9 mouse cellular contexts compared by ENCODE assay signal in the genomic region with DNA sequence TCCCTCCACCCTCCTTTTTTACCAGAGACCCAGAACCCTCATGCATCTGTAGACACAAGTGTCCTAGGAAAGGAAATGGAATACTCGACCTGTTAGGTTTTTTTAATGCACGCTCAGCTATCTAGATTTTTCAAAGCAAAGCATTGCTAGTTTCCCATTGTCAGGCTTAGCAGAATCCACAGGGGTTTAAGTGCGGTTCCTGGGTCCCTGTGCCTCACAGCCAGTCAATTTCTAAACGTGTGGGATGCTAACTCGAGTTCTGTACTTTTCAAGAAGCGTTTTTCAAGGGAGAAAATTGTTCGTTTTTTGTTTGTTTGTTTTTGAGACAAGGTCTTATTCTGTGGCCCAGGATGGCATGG. TPM values are rescaled to one million over a fixed set of nuclear protein-coding genes. Genes with fewer than 3 reads are reported as not detected.
A peak's percentile ranks its signal among the peaks of the same experiment; 100 is the strongest.
DNase-seq lines count a peak whose midpoint lies in the region; ATAC-seq and TF ChIP-seq lines count a peak whose summit lies in the region.
"Had no signal": no experiment of that assay in that cellular context is flagged by ENCODE, and none has a peak within 500 bp of the region (broad histone marks: within the 10 kb centered on the region; RNA-seq: fewer than 3 reads in every experiment).

No protein-coding gene starts in this region.

- no peak overlapping the region for H3K27ac ChIP-seq in kidney, adult 2 months (ENCODE audit: insufficient read depth, low read depth, low read length)
- no peak overlapping the region for H3K27ac ChIP-seq in embryonic facial prominence, embryonic 12.5 days
- H3K27ac ChIP-seq in hindbrain, postnatal 0 days: peak overlapping the region; percentile 74; the same call in 1 of the 2 replicates
- H3K27ac ChIP-seq in midbrain, embryonic 15.5 days: peak overlapping the region; percentile 69; the same call in 1 of the 2 replicates
- no peak overlapping the region for H3K27ac ChIP-seq in thymus, adult 2 months (ENCODE audit: control insufficient read depth, insufficient read depth, low read length)

- no peak for TF ChIP-seq POLR2A in kidney, adult 2 months (IDR thresholded peaks at IDR 0.05; ENCODE audit: low read depth, low read length)
- no peak for TF ChIP-seq POLR2A in thymus, adult 2 months (IDR thresholded peaks at IDR 0.05; ENCODE audit: control insufficient read depth, extremely low read depth, insufficient read depth, low read length, poor library complexity)

- no peaks in the 10 kb centered on the region for H3K4me1 ChIP-seq in kidney, adult 2 months (ENCODE audit: control insufficient read depth, insufficient read depth, low read length)
- no peaks in the 10 kb centered on the region for H3K4me1 ChIP-seq in embryonic facial prominence, embryonic 12.5 days
- H3K4me1 ChIP-seq in hindbrain, postnatal 0 days (ENCODE audit: insufficient read depth, low read length): 0 out of 2 replicates have a peak, but pooled peaks cover 5% of the 10 kb centered on the region
- H3K4me1 ChIP-seq in midbrain, embryonic 15.5 days: peaks cover 15% of the 10 kb centered on the region
- peaks cover 10% of the 10 kb centered on the region; the same call in 1 of the 2 replicates for H3K4me1 ChIP-seq in thymus, adult 2 months (replicated peaks; ENCODE audit: control insufficient read depth, insufficient read depth, low read length)

- H3K36me3 ChIP-seq in kidney, adult 2 months (ENCODE audit: control insufficient read depth, insufficient read depth, low read length): no peaks in the 10 kb centered on the region
- no peaks in the 10 kb centered on the region for H3K36me3 ChIP-seq in embryonic facial prominence, embryonic 12.5 days
- no peaks in the 10 kb centered on the region for H3K36me3 ChIP-seq in hindbrain, postnatal 0 days (ENCODE audit: insufficient read depth, low read length)
- H3K36me3 ChIP-seq in midbrain, embryonic 15.5 days (replicated peaks): no peaks in the 10 kb centered on the region
- H3K36me3 ChIP-seq in thymus, adult 2 months (ENCODE audit: control insufficient read depth, insufficient read depth, low read length): no peaks in the 10 kb centered on the region

- peak overlapping the region; percentile 63; the same call in 1 of the 2 replicates for H3K9ac ChIP-seq in embryonic facial prominence, embryonic 12.5 days
- H3K9ac ChIP-seq in hindbrain, postnatal 0 days (replicated peaks; ENCODE audit: low read length): peak overlapping the region; percentile 70
- peak overlapping the region; percentile 61; the same call in 1 of the 2 replicates for H3K9ac ChIP-seq in midbrain, embryonic 15.5 days

- peak overlapping the region; percentile 73 for H3K4me2 ChIP-seq in embryonic facial prominence, embryonic 12.5 days (replicated peaks)
- H3K4me2 ChIP-seq in hindbrain, postnatal 0 days (ENCODE audit: low read depth, low read length): peak overlapping the region; percentile 65
- peak overlapping the region; percentile 60 for H3K4me2 ChIP-seq in midbrain, embryonic 15.5 days

- no peak for TF ChIP-seq CTCF in kidney, adult 2 months (conservative IDR thresholded peaks at IDR 0.05; ENCODE audit: insufficient read depth, insufficient read length, low read depth, low read length)
- TF ChIP-seq CTCF in hindbrain, postnatal 0 days (IDR thresholded peaks at IDR 0.05; ENCODE audit: low read depth): no peak; the same call in 1 of the 2 replicates
- no peak for TF ChIP-seq CTCF in thymus, adult 2 months (IDR thresholded peaks at IDR 0.05; ENCODE audit: borderline replicate concordance, control insufficient read depth, extremely low read depth, insufficient read depth, low read length, poor library complexity)

- 18% methylated on average over 7 of the region's 7 CpGs for WGBS in kidney, adult 2 months
- 12% methylated on average over 7 of the region's 7 CpGs for whole genome bisulfite sequencing in embryonic facial prominence, embryonic 12.5 days
- 9% methylated on average over 7 of the region's 7 CpGs for whole genome bisulfite sequencing in hindbrain, postnatal 0 days
- 6% methylated on average over 7 of the region's 7 CpGs for WGBS in midbrain, embryonic 15.5 days
- WGBS in thymus, adult 2 months: 18% methylated on average over 7 of the region's 7 CpGs

- no peak for ATAC-seq in embryonic facial prominence, embryonic 12.5 days (ENCODE audit: insufficient number of reproducible peaks, insufficient read depth, low FRiP score, low TSS enrichment)
- no peak; the same call in 1 of the 2 replicates for ATAC-seq in hindbrain, postnatal 0 days
- no peak; the same call in 1 of the 2 replicates for ATAC-seq in midbrain, embryonic 15.5 days (replicated peaks)

- H3K9me3 ChIP-seq in embryonic facial prominence, embryonic 12.5 days: no peaks in the 10 kb centered on the region
- H3K9me3 ChIP-seq in hindbrain, postnatal 0 days (ENCODE audit: low read length): no peaks in the 10 kb centered on the region
- no peaks in the 10 kb centered on the region for H3K9me3 ChIP-seq in midbrain, embryonic 15.5 days

- no peaks in the 10 kb centered on the region for H3K27me3 ChIP-seq in kidney, adult 2 months (replicated peaks; ENCODE audit: control insufficient read depth, insufficient read depth, low read length)
- H3K27me3 ChIP-seq in embryonic facial prominence, embryonic 12.5 days: peaks cover 9% of the 10 kb centered on the region
- H3K27me3 ChIP-seq in hindbrain, postnatal 0 days (ENCODE audit: insufficient read depth, low read length): no peaks in the 10 kb centered on the region
- H3K27me3 ChIP-seq in midbrain, embryonic 15.5 days (replicated peaks): 0 out of 2 replicates have a peak, but pooled peaks cover 2% of the 10 kb centered on the region
- H3K27me3 ChIP-seq in thymus, adult 2 months (ENCODE audit: control insufficient read depth, insufficient read depth, low read length): 0 out of 2 replicates have a peak, but pooled peaks cover 8% of the 10 kb centered on the region

- no peak for DNase-seq in kidney, adult 2 months
- DNase-seq in kidney, postnatal 10 days: no peak
- no peak for DNase-seq in hindbrain, postnatal 0 days (ENCODE audit: low spot score)
- no peak for DNase-seq in cerebellum, adult 11 months
- DNase-seq in adrenal gland, postnatal 36 days: no peak
- no peak for DNase-seq in thymus, adult 2 months

- peak overlapping the region; percentile 59 for H3K4me3 ChIP-seq in kidney, adult 2 months (ENCODE audit: insufficient read depth, low read depth, low read length)
- peak overlapping the region; percentile 67 for H3K4me3 ChIP-seq in embryonic facial prominence, embryonic 12.5 days
- H3K4me3 ChIP-seq in hindbrain, postnatal 0 days (ENCODE audit: low read length): peak overlapping the region; percentile 69
- peak overlapping the region; percentile 64 for H3K4me3 ChIP-seq in midbrain, embryonic 15.5 days
- H3K4me3 ChIP-seq in thymus, adult 2 months (ENCODE audit: control insufficient read depth, insufficient read depth, low read length): no peak overlapping the region

RNA-seq across cellular contexts. Expression of a gene that starts 0.3 kb away (rescaled TPM):
- polyA plus RNA-seq in kidney, adult 2 months (2012; rRNA removed): 1.8 TPM in 2 replicates
- polyA plus RNA-seq in embryonic facial prominence, embryonic 12.5 days (2016; fragmentation: Nextera tagmentation; extraction: Ambion mirVana): 5.9 and 9.5 TPM in 2 replicates
- 24.3 and 36.5 TPM in 2 replicates for total RNA-seq in hindbrain, postnatal 0 days (2014; rRNA removed)
- polyA plus RNA-seq in hindbrain, postnatal 0 days (2015; fragmentation: Nextera tagmentation; extraction: Ambion mirVana): 13.1 and 16.6 TPM in 2 replicates
- polyA plus RNA-seq in midbrain, embryonic 15.5 days (2015; fragmentation: Nextera tagmentation; extraction: Ambion mirVana): 7.9 and 8.8 TPM in 2 replicates
- total RNA-seq in adrenal gland, postnatal 36 days (2021): 1 to 10 TPM; 2.1 to 2.6 TPM
- 0.43 and 0.58 TPM in 2 replicates for polyA plus RNA-seq in thymus, adult 2 months (2012; rRNA removed)
- total RNA-seq: MEL had no signal

Comparison
In these comparisons a context has a peak if more than half of its experiments do, and no peak if none do; other contexts are left out.
1. H3K27ac ChIP-seq: peak in hindbrain, postnatal 0 days (single experiment) and midbrain, embryonic 15.5 days (single experiment); none in kidney, adult 2 months (single experiment), embryonic facial prominence, embryonic 12.5 days (single experiment) and thymus, adult 2 months (single experiment).
2. Peak in every context shown above with its lines, with median percentiles within 50 percentile points of each other: H3K4me2 ChIP-seq and H3K9ac ChIP-seq.